Mouse (Mus musculus): ENCODE data around the gene Olfr458. TPM values are rescaled to one million over a fixed set of nuclear protein-coding genes. Genes with fewer than 3 reads are reported as not detected.
"Not testable (repeated sequence)": the region's sequence is repeated elsewhere in the genome, so short reads cannot be mapped to it uniquely, and the experiment has no call there.

Olfr458 gene
- not detected in 2 replicates for polyA plus RNA-seq (2014; fragmentation: Nextera tagmentation; extraction: Ambion mirVana)

DNA sequence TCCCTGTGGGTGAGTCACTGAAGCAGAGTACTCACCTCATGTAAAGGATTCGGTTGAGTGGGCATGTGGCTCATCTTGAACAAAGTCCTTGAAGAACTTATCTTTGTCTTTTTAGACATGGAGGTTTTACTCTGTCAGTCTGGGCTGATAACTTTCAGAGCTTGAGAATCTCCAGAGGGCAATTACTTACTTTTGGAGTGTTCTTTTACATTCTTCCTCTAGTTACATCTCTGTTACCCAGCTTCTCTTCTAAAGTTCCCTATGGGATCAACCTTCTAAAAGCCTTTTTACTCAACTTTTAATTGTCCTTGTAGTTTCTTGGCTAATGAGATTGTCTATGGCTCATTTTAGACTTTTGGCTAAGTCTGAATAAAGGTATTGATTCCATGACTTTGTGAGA, at the start of gene Olfr458:
Gene Olfr458, minus strand, starts transcription at position 101 of the 400 bp plus-strand sequence.
- no peak for ATAC-seq (ENCODE audit: low FRiP score, low TSS enrichment)
- no peak within 1 kb of the TSS for H3K9ac ChIP-seq (ENCODE audit: low read depth, low read length)
- no peaks in the 10 kb centered on the region for H3K36me3 ChIP-seq (ENCODE audit: control insufficient read depth, insufficient read depth, low read length)
- H3K27me3 ChIP-seq (ENCODE audit: control insufficient read depth, insufficient read depth, low read length) = no peaks in the 10 kb centered on the region
- H3K27ac ChIP-seq (ENCODE audit: low read depth, low read length) = no peak within 1 kb of the TSS
- 73% methylated on average over 1 of the region's 1 CpGs for WGBS
- no peak within 1 kb of the TSS for H3K4me2 ChIP-seq (replicated peaks; ENCODE audit: low read depth, low read length)
- no peaks in the 10 kb centered on the region for H3K9me3 ChIP-seq (ENCODE audit: control insufficient read depth, low read length)
- H3K4me3 ChIP-seq (ENCODE audit: low read length) = no peak within 1 kb of the TSS
- no peaks in the 10 kb centered on the region for H3K4me1 ChIP-seq (ENCODE audit: control insufficient read depth, insufficient read depth, low read length)

GRCm38 (mm10) chr6:42513461-42513860, 48.5 kb upstream of the Olfr458 start:
- Histone ChIP-seq H3K9me3 (ENCODE audit: control insufficient read depth, low read length) (no peaks in the 10 kb centered on the region), H3K9ac (ENCODE audit: low read depth, low read length) (no peak overlapping the region), H3K27ac (ENCODE audit: low read depth, low read length) (no peak overlapping the region), H3K4me1 (ENCODE audit: control insufficient read depth, insufficient read depth, low read length) (no peaks in the 10 kb centered on the region), H3K36me3 (ENCODE audit: control insufficient read depth, insufficient read depth, low read length) (no peaks in the 10 kb centered on the region), H3K4me3 (ENCODE audit: low read length) (no peak overlapping the region), H3K27me3 (ENCODE audit: control insufficient read depth, insufficient read depth, low read length) (no peaks in the 10 kb centered on the region), H3K4me2 (replicated peaks; ENCODE audit: low read depth, low read length) (no peak overlapping the region)
- 80% methylated on average over 1 of the region's 1 CpGs for WGBS
- no peak for ATAC-seq (ENCODE audit: low FRiP score, low TSS enrichment)

- H3K27ac ChIP-seq (ENCODE audit: low read depth, low read length) = no peak overlapping the region
- no peak overlapping the region for H3K4me3 ChIP-seq (ENCODE audit: low read length)
- H3K4me1 ChIP-seq (ENCODE audit: control insufficient read depth, insufficient read depth, low read length) = no peaks in the 10 kb centered on the region
- H3K4me2 ChIP-seq (replicated peaks; ENCODE audit: low read depth, low read length) = no peak overlapping the region
- no peaks in the 10 kb centered on the region for H3K9me3 ChIP-seq (ENCODE audit: control insufficient read depth, low read length)
- H3K9ac ChIP-seq (ENCODE audit: low read depth, low read length) = no peak overlapping the region
- no peaks in the 10 kb centered on the region for H3K27me3 ChIP-seq (ENCODE audit: control insufficient read depth, insufficient read depth, low read length)
- H3K36me3 ChIP-seq (ENCODE audit: control insufficient read depth, insufficient read depth, low read length) = no peaks in the 10 kb centered on the region
- no peak for ATAC-seq (ENCODE audit: low FRiP score, low TSS enrichment)
Observed at GRCm38 (mm10) chr6:42509311-42509710, 44.3 kb upstream of the Olfr458 start.

DNA sequence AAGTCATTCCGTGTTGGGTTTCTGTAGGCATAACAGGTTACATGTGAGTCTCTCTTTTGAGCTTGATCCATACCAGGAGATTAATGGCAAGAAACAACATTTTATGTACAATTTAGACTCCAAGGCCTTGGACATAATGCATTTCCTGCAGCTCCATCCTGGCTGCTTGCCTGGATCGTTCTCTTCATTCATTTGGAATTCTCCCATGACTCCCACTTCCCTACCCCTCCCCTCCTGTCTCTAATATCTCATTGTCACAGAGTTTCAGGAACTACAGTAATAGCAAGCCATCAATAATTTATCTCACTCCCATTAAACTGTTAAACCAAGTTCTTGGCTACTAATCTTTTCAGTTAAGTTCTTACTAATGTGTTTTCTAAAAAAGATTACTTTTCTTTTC, 38.5 kb upstream of the Olfr458 start:
- ATAC-seq (ENCODE audit: low FRiP score, low TSS enrichment) = peak; percentile 78; the same call in 1 of the 2 replicates
- Histone ChIP-seq H3K9me3 (ENCODE audit: control insufficient read depth, low read length) (no peaks in the 10 kb centered on the region), H3K27ac (ENCODE audit: low read depth, low read length) (no peak overlapping the region), H3K4me2 (replicated peaks; ENCODE audit: low read depth, low read length) (no peak overlapping the region), H3K9ac (ENCODE audit: low read depth, low read length) (no peak overlapping the region), H3K4me1 (ENCODE audit: control insufficient read depth, insufficient read depth, low read length) (no peaks in the 10 kb centered on the region), H3K27me3 (ENCODE audit: control insufficient read depth, insufficient read depth, low read length) (no peaks in the 10 kb centered on the region), H3K4me3 (ENCODE audit: low read length) (no peak overlapping the region), H3K36me3 (ENCODE audit: control insufficient read depth, insufficient read depth, low read length) (no peaks in the 10 kb centered on the region)
- 58% methylated on average over 2 of the region's 2 CpGs for WGBS

GRCm38 (mm10) chr6:42489731-42490130, 24.7 kb upstream of the Olfr458 start:
- no peak overlapping the region for H3K4me2 ChIP-seq (replicated peaks; ENCODE audit: low read depth, low read length)
- no peaks in the 10 kb centered on the region for H3K9me3 ChIP-seq (ENCODE audit: control insufficient read depth, low read length)
- 79% methylated on average over 1 of the region's 1 CpGs for WGBS
- no peaks in the 10 kb centered on the region for H3K27me3 ChIP-seq (ENCODE audit: control insufficient read depth, insufficient read depth, low read length)
- H3K9ac ChIP-seq (ENCODE audit: low read depth, low read length) = no peak overlapping the region
- no peaks in the 10 kb centered on the region for H3K36me3 ChIP-seq (ENCODE audit: control insufficient read depth, insufficient read depth, low read length)
- H3K4me3 ChIP-seq (ENCODE audit: low read length) = no peak overlapping the region
- H3K4me1 ChIP-seq (ENCODE audit: control insufficient read depth, insufficient read depth, low read length) = no peaks in the 10 kb centered on the region
- ATAC-seq (ENCODE audit: low FRiP score, low TSS enrichment) = no peak
- no peak overlapping the region for H3K27ac ChIP-seq (ENCODE audit: low read depth, low read length)

DNA sequence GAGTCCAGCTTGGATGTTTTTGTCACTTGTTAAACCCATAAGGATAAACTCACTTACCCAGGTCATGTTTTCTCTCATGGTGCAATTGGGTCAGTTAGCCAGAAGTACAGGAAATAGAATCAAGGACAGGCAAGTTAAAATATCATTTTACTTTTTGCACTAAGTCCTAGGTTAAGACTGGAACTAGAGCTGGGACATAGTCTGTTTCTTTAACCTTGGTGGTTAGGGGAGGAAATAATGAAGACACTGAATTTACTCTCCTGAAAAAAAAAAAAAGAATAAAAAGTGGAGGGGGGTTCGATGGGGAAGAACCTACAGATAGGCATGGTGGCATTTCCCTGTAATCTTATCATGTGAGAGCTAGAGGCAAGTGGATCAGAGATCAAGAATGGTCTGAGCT, 22.1 kb upstream of the Olfr458 start, which contains the start of gene Olfr456:
Gene Olfr456, minus strand, starts transcription at position 101 of the 400 bp plus-strand sequence.
- H3K4me2 ChIP-seq (replicated peaks; ENCODE audit: low read depth, low read length) = no peak within 1 kb of the TSS
- no peak within 1 kb of the TSS for H3K9ac ChIP-seq (ENCODE audit: low read depth, low read length)
- H3K4me3 ChIP-seq (ENCODE audit: low read length) = no peak within 1 kb of the TSS
- 81% methylated on average over 1 of the region's 1 CpGs for WGBS
- H3K27me3 ChIP-seq (ENCODE audit: control insufficient read depth, insufficient read depth, low read length) = no peaks in the 10 kb centered on the region
- no peaks in the 10 kb centered on the region for H3K36me3 ChIP-seq (ENCODE audit: control insufficient read depth, insufficient read depth, low read length)
- H3K9me3 ChIP-seq (ENCODE audit: control insufficient read depth, low read length) = no peaks in the 10 kb centered on the region
- no peaks in the 10 kb centered on the region for H3K4me1 ChIP-seq (ENCODE audit: control insufficient read depth, insufficient read depth, low read length)
- ATAC-seq (ENCODE audit: low FRiP score, low TSS enrichment) = no peak
- H3K27ac ChIP-seq (ENCODE audit: low read depth, low read length) = no peak within 1 kb of the TSS

DNA sequence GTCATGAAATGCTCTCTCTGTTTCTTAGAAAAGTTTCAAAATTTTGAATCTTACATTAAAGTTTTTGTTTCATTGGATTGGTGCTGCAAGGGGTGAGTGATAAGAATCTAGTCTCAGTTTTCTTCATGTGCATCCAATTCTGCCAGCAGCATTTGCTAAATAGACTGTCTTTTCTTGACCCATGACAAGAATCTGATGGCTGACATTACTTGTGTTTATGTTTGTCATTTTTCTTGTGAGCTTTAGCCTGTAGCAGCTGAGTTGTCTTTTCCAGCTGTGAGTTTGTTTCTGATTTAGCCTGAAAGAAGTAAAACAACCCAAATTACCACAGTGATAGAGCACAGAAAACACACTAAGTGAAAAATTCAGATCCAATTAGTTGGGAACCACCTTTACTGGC, 19.6 kb upstream of the Olfr458 start:
- Histone ChIP-seq H3K36me3 (ENCODE audit: control insufficient read depth, insufficient read depth, low read length) (no peaks in the 10 kb centered on the region), H3K4me3 (ENCODE audit: low read length) (no peak overlapping the region), H3K4me1 (ENCODE audit: control insufficient read depth, insufficient read depth, low read length) (no peaks in the 10 kb centered on the region), H3K9ac (ENCODE audit: low read depth, low read length) (no peak overlapping the region), H3K27me3 (ENCODE audit: control insufficient read depth, insufficient read depth, low read length) (no peaks in the 10 kb centered on the region), H3K4me2 (replicated peaks; ENCODE audit: low read depth, low read length) (no peak overlapping the region), H3K27ac (ENCODE audit: low read depth, low read length) (no peak overlapping the region), H3K9me3 (ENCODE audit: control insufficient read depth, low read length) (no peaks in the 10 kb centered on the region)
- no peak for ATAC-seq (ENCODE audit: low FRiP score, low TSS enrichment)

- Histone ChIP-seq H3K36me3 (ENCODE audit: control insufficient read depth, insufficient read depth, low read length) (no peaks in the 10 kb centered on the region), H3K9me3 (ENCODE audit: control insufficient read depth, low read length) (no peaks in the 10 kb centered on the region), H3K4me1 (ENCODE audit: control insufficient read depth, insufficient read depth, low read length) (no peaks in the 10 kb centered on the region), H3K4me3 (ENCODE audit: low read length) (no peak within 1 kb of the TSS), H3K9ac (ENCODE audit: low read depth, low read length) (no peak within 1 kb of the TSS), H3K27ac (ENCODE audit: low read depth, low read length) (no peak within 1 kb of the TSS), H3K4me2 (replicated peaks; ENCODE audit: low read depth, low read length) (no peak within 1 kb of the TSS), H3K27me3 (ENCODE audit: control insufficient read depth, insufficient read depth, low read length) (no peaks in the 10 kb centered on the region)
- no peak for ATAC-seq (ENCODE audit: low FRiP score, low TSS enrichment)
- WGBS = 75% methylated on average over 1 of the region's 1 CpGs
Observed at GRCm38 (mm10) chr6:42476235-42476634, 11.2 kb upstream of the Olfr458 start, which contains the start of gene Olfr457. Gene Olfr457 (minus strand): TSS chr6:42476335.

- not testable (repeated sequence) for H3K4me3 ChIP-seq (ENCODE audit: low read length); ATAC-seq (ENCODE audit: low FRiP score, low TSS enrichment)
Observed at GRCm38 (mm10) chr6:42471298-42471697, 6.3 kb upstream of the Olfr458 start.

More at GRCm38 (mm10) chr6:42471298-42471697, 6.3 kb upstream of the Olfr458 start:
- H3K4me1 ChIP-seq (ENCODE audit: control insufficient read depth, insufficient read depth, low read length); H3K27me3 ChIP-seq (ENCODE audit: control insufficient read depth, insufficient read depth, low read length); H3K36me3 ChIP-seq (ENCODE audit: control insufficient read depth, insufficient read depth, low read length); H3K27ac ChIP-seq (ENCODE audit: low read depth, low read length); H3K9ac ChIP-seq (ENCODE audit: low read depth, low read length); H3K9me3 ChIP-seq (ENCODE audit: control insufficient read depth, low read length); H3K4me2 ChIP-seq (replicated peaks; ENCODE audit: low read depth, low read length): not testable (repeated sequence)
- WGBS = 90% methylated on average over 4 of the region's 4 CpGs
